Mouse (Mus musculus) ES-Bruce4 (cell line): ENCODE measurements around the gene Pcsk5.

Source experiments
- CTCF ChIP-seq: IDR thresholded peaks from one replicate; pipeline ENCODE4 v1.8.1; 2011; ENCODE audit warnings: low read depth, low read length
- EP300 ChIP-seq: IDR thresholded peaks from 2 replicates; pipeline ENCODE4 v1.6.1; 2011; ENCODE audit warnings: low read depth, low read length; ENCODE audit not compliant: insufficient read depth

DNA sequence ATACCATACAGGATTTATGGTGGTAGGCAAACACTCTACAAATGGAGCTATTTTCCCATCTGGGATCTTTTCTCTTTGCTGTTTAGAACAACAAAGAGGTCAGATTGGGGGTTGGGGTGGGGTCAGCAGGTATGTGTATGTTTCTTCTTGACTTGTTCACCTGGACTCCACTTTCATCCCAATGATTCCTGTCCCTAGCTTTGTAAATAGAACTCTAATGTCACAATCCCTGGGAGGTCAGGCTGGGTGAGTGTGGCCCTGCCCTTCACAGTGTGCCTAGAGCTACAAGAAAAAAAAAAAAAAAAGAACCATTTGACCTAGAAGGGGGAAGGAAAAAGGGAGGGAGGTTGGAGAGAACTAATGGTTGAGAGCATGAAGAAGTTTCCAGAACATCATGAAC lies 428.8 kb downstream of the Pcsk5 start:
- TF ChIP-seq CTCF: no peak
- no peak for TF ChIP-seq EP300
